Mouse (Mus musculus) hindbrain, embryonic 15.5 days (tissue): ENCODE results near the gene E2f6. TPM values are rescaled to one million over a fixed set of nuclear protein-coding genes. Genes with fewer than 3 reads are reported as not detected.
A peak's percentile ranks its signal among the peaks of the same experiment; 100 is the strongest.

Source experiments
- ATAC-seq: fragments of 200-750 bp; cut with Nextera tagmentation; 2 replicates; pipeline ENCODE4 v1.8.0; 2017; ENCODE audit warnings: low read depth, moderate number of reproducible peaks, moderate TSS enrichment; ENCODE audit not compliant: low FRiP score
- H3K27ac ChIP-seq: fragments of 300-500 bp; sonication (generic); replicated peaks from 2 replicates; pipeline ENCODE4 v1.5.1; 2015; ENCODE audit warnings: mild to moderate bottlenecking, inconsistent platforms
- H3K27me3 ChIP-seq: fragments of 300-500 bp; sonication (generic); 2 replicates; pipeline ENCODE4 v1.6.1; 2015; ENCODE audit warnings: control low read depth, inconsistent platforms
- H3K36me3 ChIP-seq: fragments of 300-500 bp; sonication (generic); 2 replicates; pipeline ENCODE4 v1.6.1; 2015; ENCODE audit warnings: control low read depth, inconsistent platforms
- H3K4me1 ChIP-seq: fragments of 300-500 bp; sonication (generic); replicated peaks from 2 replicates; pipeline ENCODE4 v1.6.1; 2015; ENCODE audit warnings: control low read depth, inconsistent platforms
- H3K4me2 ChIP-seq: fragments of 300-500 bp; sonication (generic); 2 replicates; pipeline ENCODE4 v1.6.1; 2015; ENCODE audit warnings: moderate library complexity, mild to moderate bottlenecking, inconsistent platforms
- H3K4me3 ChIP-seq: fragments of 300-500 bp; sonication (generic); 2 replicates; pipeline ENCODE4 v1.5.1; 2015; ENCODE audit warnings: mild to moderate bottlenecking, inconsistent platforms
- H3K9ac ChIP-seq: fragments of 300-500 bp; sonication (generic); 2 replicates; pipeline ENCODE4 v1.6.1; 2015; ENCODE audit warnings: inconsistent platforms
- H3K9me3 ChIP-seq: fragments of 300-500 bp; sonication (generic); 2 replicates; pipeline ENCODE4 v1.6.1; 2016; ENCODE audit warnings: control low read depth, inconsistent platforms
- WGBS: fragments of 180-500 bp; shearing (Covaris S2); methylation state at CpG from one replicate; pipeline ENCODE4 v1.1.7; 2015; 5-methylcytosine and 5-hydroxymethylcytosine counted together
- polyA plus RNA-seq: library from polyadenylated mRNA; unstranded; fragments of >200 nt; fragmentation: Nextera tagmentation; extraction: Ambion mirVana; gene quantifications from 2 replicates; pipeline ENCODE4 v1.2.1, GENCODE M21; 2015

Gene E2f6
- polyA plus RNA-seq, 1 experiment from 2014 or later, result 29.7 TPM

DNA sequence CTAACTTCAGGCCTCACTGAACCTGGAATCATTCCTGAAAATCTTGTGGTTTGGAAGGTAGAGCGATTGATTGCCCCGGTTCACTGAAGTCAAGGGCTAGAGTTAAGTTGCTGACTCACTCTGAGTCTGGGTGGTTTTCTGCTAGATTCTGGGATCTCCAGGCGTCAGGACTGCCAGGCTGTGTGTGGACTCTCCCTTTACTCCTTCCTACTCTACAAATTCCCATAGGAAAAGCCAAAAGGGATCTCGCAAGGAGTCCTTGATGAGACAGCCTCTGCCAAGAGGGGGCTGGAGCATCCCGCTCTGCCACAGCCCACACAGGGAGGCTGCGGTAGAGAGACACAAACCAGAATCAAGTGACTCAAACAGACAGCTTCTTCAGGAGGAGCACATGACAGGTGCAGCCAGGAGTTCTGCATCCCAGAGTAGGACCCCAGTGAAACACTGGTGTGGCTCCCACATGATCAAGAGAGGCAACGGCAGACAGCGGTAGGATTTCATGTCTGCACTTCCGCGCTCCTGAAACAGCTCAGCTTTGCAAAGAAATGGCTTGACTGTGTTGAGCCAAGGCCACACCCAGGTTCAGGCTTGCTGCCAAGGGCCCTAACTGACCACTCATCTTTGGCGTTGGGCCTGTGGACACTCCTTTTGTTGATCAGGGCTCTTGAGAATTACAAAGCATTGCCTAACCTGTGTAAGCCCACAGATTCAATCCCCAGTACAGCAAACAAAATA lies 42.8 kb downstream of the E2f6 start:
- no peaks in the 10 kb centered on the region for H3K9me3 ChIP-seq
- no peak for ATAC-seq
- no peaks in the 10 kb centered on the region for H3K36me3 ChIP-seq
- no peak overlapping the region for H3K4me3 ChIP-seq
- WGBS, result 82% methylated on average over 11 of the region's 11 CpGs
- H3K27ac ChIP-seq, result no peak overlapping the region
- peaks cover 12% of the 10 kb centered on the region for H3K4me1 ChIP-seq
- H3K27me3 ChIP-seq, result no peaks in the 10 kb centered on the region
- H3K9ac ChIP-seq, result no peak overlapping the region
- no peak overlapping the region for H3K4me2 ChIP-seq

GRCm38 (mm10) chr12:16855632-16856305 lies 45.0 kb downstream of the E2f6 start:
- Histone ChIP-seq H3K27me3 (no peaks in the 10 kb centered on the region), H3K4me2 (peak overlapping the region; percentile 41), H3K4me3 (0 out of 2 replicates have a peak overlapping the region, but pooled peaks have one; percentile 1), H3K9ac (no peak overlapping the region), H3K9me3 (no peaks in the 10 kb centered on the region), H3K27ac (peak overlapping the region; percentile 91), H3K4me1 (peaks cover 12% of the 10 kb centered on the region), H3K36me3 (no peaks in the 10 kb centered on the region)
- 6% methylated on average over 6 of the region's 6 CpGs for WGBS
- peak; percentile 98 for ATAC-seq

DNA sequence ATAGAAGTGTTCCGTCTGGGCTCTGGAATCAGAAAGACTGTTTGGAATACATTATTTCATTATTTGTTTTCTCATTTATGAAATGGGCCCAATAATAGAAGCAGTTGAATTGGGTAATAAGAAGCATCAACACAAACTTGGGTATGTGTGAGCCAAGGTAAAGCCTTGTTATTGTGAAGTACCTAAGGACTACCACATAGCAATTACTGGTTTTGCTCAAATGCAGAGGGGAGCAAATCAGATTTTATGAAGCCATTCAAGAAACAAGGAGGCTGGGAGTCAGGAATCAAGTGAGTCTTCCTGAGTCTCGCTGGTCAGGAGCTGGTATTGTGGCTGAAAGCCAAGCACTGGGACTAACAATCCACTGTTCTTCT lies 45.5 kb downstream of the E2f6 start:
- peak overlapping the region; percentile 91 for H3K27ac ChIP-seq
- H3K27me3 ChIP-seq, result no peaks in the 10 kb centered on the region
- peak; percentile 55 for ATAC-seq
- H3K4me1 ChIP-seq, result peaks cover 12% of the 10 kb centered on the region
- H3K4me2 ChIP-seq, result peak overlapping the region; percentile 41
- H3K4me3 ChIP-seq, result no peak overlapping the region
- 35% methylated on average over 2 of the region's 2 CpGs for WGBS
- H3K36me3 ChIP-seq, result no peaks in the 10 kb centered on the region
- no peaks in the 10 kb centered on the region for H3K9me3 ChIP-seq
- no peak overlapping the region for H3K9ac ChIP-seq

GRCm38 (mm10) chr12:16858081-16858480 lies 47.3 kb downstream of the E2f6 start:
- H3K4me1 ChIP-seq, result peaks cover 12% of the 10 kb centered on the region
- no peak for ATAC-seq
- no peak overlapping the region for H3K27ac ChIP-seq
- 89% methylated on average over 4 of the region's 4 CpGs for WGBS
- H3K4me3 ChIP-seq, result no peak overlapping the region
- H3K9ac ChIP-seq, result no peak overlapping the region
- no peaks in the 10 kb centered on the region for H3K27me3 ChIP-seq
- no peaks in the 10 kb centered on the region for H3K36me3 ChIP-seq
- H3K9me3 ChIP-seq, result no peaks in the 10 kb centered on the region
- H3K4me2 ChIP-seq, result no peak overlapping the region

GRCm38 (mm10) chr12:16859781-16860180 lies 49.0 kb downstream of the E2f6 start:
- no peak overlapping the region for H3K4me3 ChIP-seq
- H3K9ac ChIP-seq, result no peak overlapping the region
- ATAC-seq, result no peak
- WGBS, result 82% methylated on average over 2 of the region's 2 CpGs
- no peaks in the 10 kb centered on the region for H3K27me3 ChIP-seq
- H3K36me3 ChIP-seq, result no peaks in the 10 kb centered on the region
- H3K4me2 ChIP-seq, result no peak overlapping the region
- no peaks in the 10 kb centered on the region for H3K9me3 ChIP-seq
- H3K4me1 ChIP-seq, result peaks cover 12% of the 10 kb centered on the region
- no peak overlapping the region for H3K27ac ChIP-seq

DNA sequence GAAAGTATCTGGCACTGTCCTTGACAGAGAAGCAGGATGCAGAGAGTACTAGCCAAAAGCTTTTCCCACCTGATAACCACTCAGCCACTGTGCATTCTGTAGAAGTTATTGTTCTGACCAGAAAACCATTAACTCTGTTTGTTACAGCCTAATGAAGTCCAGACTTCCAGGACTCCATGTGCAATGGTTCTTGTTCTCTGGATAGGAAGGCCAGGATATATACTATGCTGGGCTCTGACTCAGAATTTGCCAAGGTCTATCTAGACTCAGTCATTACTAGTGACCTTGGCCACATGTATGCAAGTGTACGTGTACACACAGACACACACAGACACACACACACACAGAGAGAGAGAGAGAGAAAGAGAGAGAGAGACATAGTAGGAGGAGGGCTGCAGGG lies 49.8 kb downstream of the E2f6 start:
- no peak for ATAC-seq
- Histone ChIP-seq H3K4me1 (peaks cover 12% of the 10 kb centered on the region), H3K9ac (no peak overlapping the region), H3K36me3 (no peaks in the 10 kb centered on the region), H3K4me2 (no peak overlapping the region), H3K27ac (no peak overlapping the region), H3K27me3 (no peaks in the 10 kb centered on the region), H3K4me3 (no peak overlapping the region), H3K9me3 (no peaks in the 10 kb centered on the region)
- 50% methylated on average over 1 of the region's 1 CpGs for WGBS

DNA sequence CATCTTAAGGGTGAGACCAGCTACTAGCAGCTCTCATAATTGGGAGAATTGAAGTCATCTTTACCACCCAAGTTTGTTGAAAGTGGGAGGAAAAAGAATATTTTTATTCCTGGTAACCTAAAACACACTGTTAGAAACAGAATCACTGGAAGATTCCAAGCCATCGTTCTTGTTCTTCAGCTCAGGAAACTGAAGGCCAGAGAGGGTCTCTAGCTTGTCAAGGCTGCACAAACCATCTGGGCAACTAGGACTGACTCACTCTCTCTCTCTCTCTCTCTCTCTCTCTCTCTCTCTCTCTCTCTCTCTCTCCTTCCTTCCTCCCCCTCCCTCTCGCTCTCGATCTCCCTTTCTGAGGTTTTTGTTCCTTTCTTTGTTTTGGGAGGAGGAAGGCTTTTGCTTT lies 50.2 kb downstream of the E2f6 start:
- H3K4me3 ChIP-seq, result no peak overlapping the region
- H3K27ac ChIP-seq, result no peak overlapping the region
- 63% methylated on average over 3 of the region's 3 CpGs for WGBS
- H3K4me1 ChIP-seq, result peaks cover 7% of the 10 kb centered on the region
- no peak for ATAC-seq
- H3K27me3 ChIP-seq, result no peaks in the 10 kb centered on the region
- no peak overlapping the region for H3K4me2 ChIP-seq
- H3K36me3 ChIP-seq, result no peaks in the 10 kb centered on the region
- H3K9me3 ChIP-seq, result no peaks in the 10 kb centered on the region
- no peak overlapping the region for H3K9ac ChIP-seq

DNA sequence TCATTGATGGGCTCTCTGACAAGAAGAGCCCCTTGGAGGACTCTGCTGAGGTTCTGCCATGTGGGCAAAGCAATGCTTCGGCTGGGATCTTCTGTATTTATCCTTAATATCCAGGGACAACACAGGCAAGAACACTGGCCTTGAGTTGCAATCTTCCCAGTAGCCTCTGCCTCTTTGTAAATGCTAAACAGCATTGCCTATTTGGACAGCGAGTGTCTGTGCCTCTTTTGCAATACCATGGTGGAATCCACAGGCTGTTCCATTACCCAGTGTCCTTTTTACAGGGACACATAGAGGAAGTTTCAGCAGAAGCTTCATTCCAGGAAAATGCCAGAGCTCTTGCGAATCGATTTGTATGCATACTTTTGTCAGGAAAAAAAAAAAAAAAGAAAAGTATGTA lies 53.7 kb downstream of the E2f6 start:
- Histone ChIP-seq H3K27me3 (no peaks in the 10 kb centered on the region), H3K36me3 (no peaks in the 10 kb centered on the region), H3K9me3 (no peaks in the 10 kb centered on the region), H3K4me3 (no peak overlapping the region), H3K9ac (no peak overlapping the region), H3K4me1 (no peaks in the 10 kb centered on the region), H3K27ac (no peak overlapping the region), H3K4me2 (no peak overlapping the region)
- WGBS, result 95% methylated on average over 4 of the region's 4 CpGs
- ATAC-seq, result no peak

DNA sequence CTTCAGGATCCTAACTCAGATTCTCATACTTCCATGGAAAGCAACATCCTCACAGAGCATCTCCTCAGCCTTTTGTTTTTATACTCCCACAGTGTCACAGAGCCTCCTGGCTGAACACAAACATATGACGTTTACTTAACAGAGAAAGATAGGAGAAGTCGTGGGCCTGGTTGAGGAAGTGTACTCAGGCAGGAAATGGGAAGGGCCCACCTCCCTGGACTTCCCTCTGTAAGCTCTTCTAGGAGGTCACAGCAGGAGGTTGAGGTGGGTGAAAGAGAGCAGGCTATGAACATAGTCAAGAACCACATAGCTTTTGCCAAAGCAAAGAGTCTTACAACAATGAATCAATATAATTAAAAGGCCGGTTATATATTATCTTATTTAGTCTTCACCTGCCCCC lies 55.1 kb downstream of the E2f6 start:
- ATAC-seq, result no peak
- Histone ChIP-seq H3K4me1 (peaks cover 9% of the 10 kb centered on the region), H3K4me3 (no peak overlapping the region), H3K27me3 (no peaks in the 10 kb centered on the region), H3K9ac (no peak overlapping the region), H3K36me3 (no peaks in the 10 kb centered on the region), H3K27ac (no peak overlapping the region), H3K9me3 (no peaks in the 10 kb centered on the region), H3K4me2 (no peak overlapping the region)
- WGBS, result 80% methylated on average over 3 of the region's 3 CpGs

GRCm38 (mm10) chr12:16866460-16866859 lies 55.7 kb downstream of the E2f6 start:
- Histone ChIP-seq H3K9me3 (no peaks in the 10 kb centered on the region), H3K36me3 (no peaks in the 10 kb centered on the region), H3K4me1 (peaks cover 9% of the 10 kb centered on the region), H3K9ac (no peak overlapping the region), H3K27me3 (no peaks in the 10 kb centered on the region), H3K27ac (no peak overlapping the region), H3K4me3 (no peak overlapping the region), H3K4me2 (no peak overlapping the region)
- ATAC-seq, result no peak
- WGBS, result 51% methylated on average over 3 of the region's 3 CpGs

DNA sequence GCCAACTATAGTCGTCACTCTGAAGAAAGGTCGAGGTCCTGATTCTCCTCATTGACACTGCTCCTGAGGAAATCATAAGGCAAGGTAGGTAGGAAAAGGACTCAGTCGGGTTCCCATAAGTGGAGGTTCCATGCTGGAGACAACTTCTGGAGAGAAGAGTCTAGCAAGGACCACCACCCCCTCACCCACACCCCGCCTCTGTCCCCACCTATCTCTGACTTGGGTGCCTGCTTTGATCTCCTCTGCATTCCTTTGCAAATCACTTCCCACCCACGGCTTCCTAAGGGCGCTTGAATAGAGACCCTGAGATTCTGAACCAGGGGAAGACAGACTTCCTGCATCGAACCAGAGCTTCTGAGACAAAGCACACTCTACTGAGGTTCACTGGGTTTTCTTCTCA lies 56.5 kb downstream of the E2f6 start:
- Histone ChIP-seq H3K4me1 (peaks cover 9% of the 10 kb centered on the region), H3K4me2 (no peak overlapping the region)
- 65% methylated on average over 7 of the region's 7 CpGs for WGBS

GRCm38 (mm10) chr12:16868618-16869017 lies 57.9 kb downstream of the E2f6 start:
- H3K4me1 ChIP-seq, result peaks cover 9% of the 10 kb centered on the region
- no peak overlapping the region for H3K4me3 ChIP-seq
- no peaks in the 10 kb centered on the region for H3K36me3 ChIP-seq
- 74% methylated on average over 6 of the region's 6 CpGs for WGBS
- no peak overlapping the region for H3K9ac ChIP-seq
- H3K27me3 ChIP-seq, result no peaks in the 10 kb centered on the region
- no peak overlapping the region for H3K4me2 ChIP-seq
- ATAC-seq, result no peak
- no peak overlapping the region for H3K27ac ChIP-seq
- no peaks in the 10 kb centered on the region for H3K9me3 ChIP-seq

More for the DNA sequence above, 56.5 kb downstream of the E2f6 start:
- no peaks in the 10 kb centered on the region for H3K9me3 ChIP-seq
- ATAC-seq, result no peak
- H3K27ac ChIP-seq, result no peak overlapping the region
- no peak overlapping the region for H3K9ac ChIP-seq
- no peak overlapping the region for H3K4me3 ChIP-seq
- no peaks in the 10 kb centered on the region for H3K27me3 ChIP-seq
- H3K36me3 ChIP-seq, result no peaks in the 10 kb centered on the region
